Mouse (Mus musculus) embryonic facial prominence, embryonic 13.5 days (tissue): ENCODE measurements around the gene Flad1. TPM values are rescaled to one million over a fixed set of nuclear protein-coding genes. Genes with fewer than 3 reads are reported as not detected.

ENCODE experiments used
- ATAC-seq: fragments of 200-750 bp; cut with Nextera tagmentation; 2 replicates; pipeline ENCODE4 v1.8.0; 2017; ENCODE audit warnings: low read depth; ENCODE audit not compliant: insufficient number of reproducible peaks, insufficient read depth, low FRiP score, low TSS enrichment
- H3K27ac ChIP-seq: fragments of 300-500 bp; sonication (generic); 2 replicates; pipeline ENCODE4 v1.5.1; 2015; ENCODE audit warnings: moderate library complexity, mild to moderate bottlenecking, inconsistent platforms
- H3K27me3 ChIP-seq: fragments of 300-500 bp; sonication (generic); 2 replicates; pipeline ENCODE4 v1.6.1; 2015; ENCODE audit warnings: mild to moderate bottlenecking, inconsistent platforms
- H3K36me3 ChIP-seq: fragments of 300-500 bp; sonication (generic); 2 replicates; pipeline ENCODE4 v1.6.1; 2015; ENCODE audit warnings: mild to moderate bottlenecking, inconsistent platforms
- H3K4me1 ChIP-seq: fragments of 300-500 bp; sonication (generic); 2 replicates; pipeline ENCODE4 v1.6.1; 2015; ENCODE audit warnings: inconsistent platforms
- H3K4me2 ChIP-seq: fragments of 300-500 bp; sonication (generic); 2 replicates; pipeline ENCODE4 v1.6.1; 2015; ENCODE audit warnings: moderate library complexity, mild to moderate bottlenecking, inconsistent platforms
- H3K4me3 ChIP-seq: fragments of 300-500 bp; sonication (generic); 2 replicates; pipeline ENCODE4 v1.5.1; 2015; ENCODE audit warnings: mild to moderate bottlenecking, inconsistent platforms
- H3K9ac ChIP-seq: fragments of 300-500 bp; sonication (generic); 2 replicates; pipeline ENCODE4 v1.6.1; 2015; ENCODE audit warnings: mild to moderate bottlenecking, inconsistent platforms
- H3K9me3 ChIP-seq: fragments of 300-500 bp; sonication (generic); 2 replicates; pipeline ENCODE4 v1.6.1; 2016; ENCODE audit warnings: inconsistent platforms
- WGBS: fragments of 180-500 bp; shearing (Covaris S2); methylation state at CpG from one replicate; pipeline ENCODE4 v1.1.7; 2015; ENCODE audit warnings: mixed read lengths; 5-methylcytosine and 5-hydroxymethylcytosine counted together
- polyA plus RNA-seq: library from polyadenylated mRNA; unstranded; fragments of >200 nt; fragmentation: Nextera tagmentation; extraction: Ambion mirVana; gene quantifications from 2 replicates; pipeline ENCODE4 v1.2.1, GENCODE M21; 2015

Gene Flad1
- polyA plus RNA-seq, 1 experiment from 2014 or later: 29.4 TPM

- no peak overlapping the region for H3K9ac ChIP-seq
- H3K27me3 ChIP-seq: no peaks in the 10 kb centered on the region
- WGBS: 94% methylated on average over 5 of the region's 5 CpGs
- peaks cover 45% of the 10 kb centered on the region for H3K4me1 ChIP-seq
- no peak overlapping the region for H3K27ac ChIP-seq
- H3K4me2 ChIP-seq: no peak overlapping the region
- H3K36me3 ChIP-seq: peaks cover 49% of the 10 kb centered on the region
- H3K4me3 ChIP-seq: no peak overlapping the region
- H3K9me3 ChIP-seq: no peaks in the 10 kb centered on the region
- no peak for ATAC-seq
These were observed 12.9 kb upstream of the Flad1 start for GRCm38 (mm10) chr3:89424416-89425140.

GRCm38 (mm10) chr3:89422556-89423205 lies 11.0 kb upstream of the Flad1 start:
- no peak for ATAC-seq
- Histone ChIP-seq H3K9ac (peak overlapping the region; percentile 81), H3K36me3 (peaks cover 41% of the 10 kb centered on the region), H3K4me3 (peak overlapping the region; percentile 53), H3K27ac (no peak overlapping the region), H3K27me3 (no peaks in the 10 kb centered on the region), H3K9me3 (no peaks in the 10 kb centered on the region), H3K4me1 (peaks cover 49% of the 10 kb centered on the region), H3K4me2 (peak overlapping the region; percentile 89)
- WGBS: 70% methylated on average over 6 of the region's 6 CpGs

GRCm38 (mm10) chr3:89421810-89422473 lies 10.3 kb upstream of the Flad1 start:
- Histone ChIP-seq H3K9ac (peak overlapping the region; percentile 81), H3K36me3 (peaks cover 34% of the 10 kb centered on the region), H3K4me3 (peak overlapping the region; percentile 53), H3K9me3 (no peaks in the 10 kb centered on the region), H3K27me3 (no peaks in the 10 kb centered on the region), H3K4me2 (peak overlapping the region; percentile 89), H3K4me1 (peaks cover 49% of the 10 kb centered on the region), H3K27ac (peak overlapping the region; percentile 84)
- ATAC-seq: no peak
- WGBS: 6% methylated on average over 22 of the region's 22 CpGs

- Histone ChIP-seq H3K4me1 (peaks cover 57% of the 10 kb centered on the region), H3K4me3 (peak overlapping the region; percentile 53), H3K36me3 (peaks cover 27% of the 10 kb centered on the region), H3K9me3 (no peaks in the 10 kb centered on the region), H3K27ac (peak overlapping the region; percentile 84), H3K4me2 (peak overlapping the region; percentile 89), H3K27me3 (no peaks in the 10 kb centered on the region), H3K9ac (peak overlapping the region; percentile 81)
- peak; percentile 74 for ATAC-seq
- WGBS: 2% methylated on average over 11 of the region's 11 CpGs
These were observed 9.5 kb upstream of the Flad1 start for GRCm38 (mm10) chr3:89421002-89421774.

GRCm38 (mm10) chr3:89420421-89420820 lies 8.8 kb upstream of the Flad1 start:
- 53% methylated on average over 2 of the region's 2 CpGs for WGBS
- peaks cover 57% of the 10 kb centered on the region for H3K4me1 ChIP-seq
- H3K9me3 ChIP-seq: no peaks in the 10 kb centered on the region
- H3K27me3 ChIP-seq: no peaks in the 10 kb centered on the region
- peaks cover 30% of the 10 kb centered on the region for H3K36me3 ChIP-seq
- peak overlapping the region; percentile 84 for H3K27ac ChIP-seq
- peak overlapping the region; percentile 89 for H3K4me2 ChIP-seq
- no peak for ATAC-seq
- peak overlapping the region; percentile 81; the same call in 1 of the 2 replicates for H3K9ac ChIP-seq
- H3K4me3 ChIP-seq: peak overlapping the region; percentile 53

- peak overlapping the region; percentile 89 for H3K4me2 ChIP-seq
- H3K27ac ChIP-seq: peak overlapping the region; percentile 98
- no peaks in the 10 kb centered on the region for H3K27me3 ChIP-seq
- H3K36me3 ChIP-seq: peaks cover 31% of the 10 kb centered on the region
- peak overlapping the region; percentile 76 for H3K9ac ChIP-seq
- peak overlapping the region; percentile 52 for H3K4me3 ChIP-seq
- 19% methylated on average over 3 of the region's 3 CpGs for WGBS
- H3K9me3 ChIP-seq: no peaks in the 10 kb centered on the region
- ATAC-seq: no peak
- peaks cover 57% of the 10 kb centered on the region for H3K4me1 ChIP-seq
These were observed 8.3 kb upstream of the Flad1 start for GRCm38 (mm10) chr3:89419981-89420380.

GRCm38 (mm10) chr3:89419571-89419970 lies 7.9 kb upstream of the Flad1 start:
- H3K36me3 ChIP-seq: peaks cover 31% of the 10 kb centered on the region
- peaks cover 57% of the 10 kb centered on the region for H3K4me1 ChIP-seq
- peak overlapping the region; percentile 98 for H3K27ac ChIP-seq
- H3K4me3 ChIP-seq: peak overlapping the region; percentile 52
- WGBS: 2% methylated on average over 9 of the region's 9 CpGs
- H3K27me3 ChIP-seq: no peaks in the 10 kb centered on the region
- ATAC-seq: no peak
- H3K9me3 ChIP-seq: no peaks in the 10 kb centered on the region
- H3K4me2 ChIP-seq: peak overlapping the region; percentile 89
- peak overlapping the region; percentile 76 for H3K9ac ChIP-seq

- H3K27me3 ChIP-seq: no peaks in the 10 kb centered on the region
- peaks cover 54% of the 10 kb centered on the region for H3K4me1 ChIP-seq
- no peak for ATAC-seq
- peaks cover 31% of the 10 kb centered on the region for H3K36me3 ChIP-seq
- peak overlapping the region; percentile 52 for H3K4me3 ChIP-seq
- peak overlapping the region; percentile 89 for H3K4me2 ChIP-seq
- H3K9ac ChIP-seq: peak overlapping the region; percentile 76
- peak overlapping the region; percentile 98 for H3K27ac ChIP-seq
- H3K9me3 ChIP-seq: no peaks in the 10 kb centered on the region
- under 1% methylated on average over 16 of the region's 16 CpGs for WGBS
These were observed 7.2 kb upstream of the Flad1 start for GRCm38 (mm10) chr3:89418861-89419250.

GRCm38 (mm10) chr3:89418170-89418860 lies 6.6 kb upstream of the Flad1 start, which contains the start of the genes Cks1b and Shc1:
TSS of gene Cks1b (minus strand) at chr3:89418383.
TSS of gene Shc1 (plus strand) at chr3:89418443.
- Histone ChIP-seq H3K27me3 (no peaks in the 10 kb centered on the region), H3K36me3 (peaks cover 27% of the 10 kb centered on the region), H3K27ac (peak within 1 kb of the TSS; percentile 98), H3K9me3 (no peaks in the 10 kb centered on the region), H3K9ac (peak within 1 kb of the TSS; percentile 76), H3K4me2 (peak within 1 kb of the TSS; percentile 89), H3K4me3 (peak within 1 kb of the TSS; percentile 52), H3K4me1 (peaks cover 48% of the 10 kb centered on the region)
- under 1% methylated on average over 39 of the region's 39 CpGs for WGBS
- ATAC-seq: peak; percentile 89

- peaks cover 26% of the 10 kb centered on the region for H3K36me3 ChIP-seq
- WGBS: under 1% methylated on average over 20 of the region's 20 CpGs
- ATAC-seq: peak; percentile 54; the same call in 1 of the 2 replicates
These were observed 6.1 kb upstream of the Flad1 start for GRCm38 (mm10) chr3:89417840-89418169.

More at GRCm38 (mm10) chr3:89417840-89418169, 6.1 kb upstream of the Flad1 start:
- peak overlapping the region; percentile 52 for H3K4me3 ChIP-seq
- H3K9ac ChIP-seq: peak overlapping the region; percentile 72
- peak overlapping the region; percentile 86 for H3K27ac ChIP-seq
- H3K4me1 ChIP-seq: peaks cover 43% of the 10 kb centered on the region
- H3K27me3 ChIP-seq: no peaks in the 10 kb centered on the region
- H3K9me3 ChIP-seq: no peaks in the 10 kb centered on the region
- peak overlapping the region; percentile 89 for H3K4me2 ChIP-seq
